Mouse (Mus musculus) forebrain, postnatal 0 days (tissue): Measurements from ENCODE around the gene Scn4a. TPM values are rescaled to one million over a fixed set of nuclear protein-coding genes. Genes with fewer than 3 reads are reported as not detected.

Experiments used
- ATAC-seq: fragments of 200-750 bp; cut with Nextera tagmentation; 2 replicates; pipeline ENCODE4 v1.8.0; 2017; ENCODE audit warnings: mild to moderate bottlenecking, moderate library complexity
- DNase-seq: peaks from one replicate; pipeline ENCODE4 v3.0.0-alpha.2; 2015
- H3K27ac ChIP-seq: fragments of 300-500 bp; sonication (generic); 2 replicates; pipeline ENCODE4 v1.5.1; 2014; ENCODE audit warnings: low read depth, mild to moderate bottlenecking, antibody characterized with exemption, low read length, moderate library complexity, mixed read lengths
- H3K27me3 ChIP-seq: fragments of 300-500 bp; sonication (generic); 2 replicates; pipeline ENCODE4 v1.6.1; 2014; ENCODE audit warnings: mild to moderate bottlenecking, low read length, mixed read lengths; ENCODE audit not compliant: insufficient read depth
- H3K36me3 ChIP-seq: fragments of 300-500 bp; sonication (generic); 2 replicates; pipeline ENCODE4 v1.6.1; 2014; ENCODE audit warnings: mild to moderate bottlenecking, moderate library complexity; ENCODE audit not compliant: insufficient read depth
- H3K4me1 ChIP-seq: fragments of 300-500 bp; sonication (generic); 2 replicates; pipeline ENCODE4 v1.6.1; 2014; ENCODE audit warnings: antibody characterized with exemption; ENCODE audit not compliant: insufficient read depth
- H3K4me2 ChIP-seq: fragments of 300-500 bp; sonication (generic); 2 replicates; pipeline ENCODE4 v1.6.1; 2014; ENCODE audit warnings: low read depth, mild to moderate bottlenecking, moderate library complexity
- H3K4me3 ChIP-seq: fragments of 300-500 bp; sonication (generic); 2 replicates; pipeline ENCODE4 v1.5.1; 2014; ENCODE audit warnings: low read depth, low read length, mixed read lengths
- H3K9ac ChIP-seq: fragments of 300-500 bp; sonication (generic); 2 replicates; pipeline ENCODE4 v1.6.1; 2014; ENCODE audit warnings: mild to moderate bottlenecking
- H3K9me3 ChIP-seq: fragments of 300-500 bp; sonication (generic); 2 replicates; pipeline ENCODE4 v1.6.1; 2016; ENCODE audit warnings: low read length
- CTCF ChIP-seq: sonication (generic); IDR thresholded peaks from 2 replicates; pipeline ENCODE4 v1.5.1; 2016; ENCODE audit warnings: antibody characterized with exemption, control low read depth, low read depth
- WGBS: fragments of 180-500 bp; shearing (Covaris S2); extraction: QIAGEN DNeasy Blood & Tissue Kit; methylation state at CpG from one replicate; pipeline ENCODE4 v1.1.7; 2014; 5-methylcytosine and 5-hydroxymethylcytosine counted together
- polyA plus RNA-seq: library from polyadenylated mRNA; unstranded; fragments of >200 nt; fragmentation: Nextera tagmentation; extraction: Ambion mirVana; gene quantifications from 2 replicates; pipeline ENCODE4 v1.2.1, GENCODE M21; 2015
- total RNA-seq: library from RNA; depleted of rRNA; stranded (reverse); fragments of >200 nt; gene quantifications from 2 replicates; pipeline ENCODE4 v1.2.3, GENCODE M21; 2014

The Scn4a gene
- total and polyA plus RNA-seq, 2 experiments from 2014 or later = 0.06 TPM; not detected in 1

DNA sequence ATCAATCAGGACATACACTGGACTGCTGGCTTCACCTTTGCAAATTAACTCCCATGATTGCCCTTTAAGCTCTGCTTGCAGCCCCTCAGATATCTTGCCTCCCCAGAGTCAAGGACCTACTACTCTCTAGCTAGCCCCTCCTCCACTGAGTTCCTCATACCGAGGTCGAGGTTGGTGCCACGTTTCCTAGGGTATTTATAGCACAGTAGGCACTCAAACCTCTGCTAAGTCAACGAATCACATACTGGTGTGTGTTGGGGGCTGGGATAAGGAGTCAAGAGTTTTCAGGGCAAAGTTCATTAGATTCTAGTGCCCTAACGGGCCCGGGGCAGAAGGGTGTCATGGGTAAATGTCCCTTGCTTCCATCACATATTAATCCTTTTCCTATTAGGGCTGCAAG is 24.0 kb downstream of the Scn4a start:
- H3K27ac ChIP-seq = no peak overlapping the region
- no peaks in the 10 kb centered on the region for H3K4me1 ChIP-seq
- H3K4me3 ChIP-seq = no peak overlapping the region
- no peak overlapping the region for H3K9ac ChIP-seq
- TF ChIP-seq CTCF = no peak
- no peaks in the 10 kb centered on the region for H3K9me3 ChIP-seq
- H3K4me2 ChIP-seq = no peak overlapping the region
- H3K27me3 ChIP-seq = no peaks in the 10 kb centered on the region
- H3K36me3 ChIP-seq = no peaks in the 10 kb centered on the region
- no peak for ATAC-seq
- 74% methylated on average over 6 of the region's 6 CpGs for WGBS
- DNase-seq = no peak

GRCm38 (mm10) chr11:106328521-106328920 is 24.6 kb downstream of the Scn4a start:
- WGBS = 67% methylated on average over 5 of the region's 5 CpGs
- DNase-seq (no peak), ATAC-seq (no peak)
- Histone ChIP-seq H3K4me3 (no peak overlapping the region), H3K27me3 (no peaks in the 10 kb centered on the region), H3K4me2 (no peak overlapping the region), H3K9me3 (no peaks in the 10 kb centered on the region), H3K36me3 (no peaks in the 10 kb centered on the region), H3K4me1 (no peaks in the 10 kb centered on the region), H3K27ac (no peak overlapping the region), H3K9ac (no peak overlapping the region)
- no peak for TF ChIP-seq CTCF

- Histone ChIP-seq H3K9ac (no peak overlapping the region), H3K27me3 (no peaks in the 10 kb centered on the region), H3K27ac (no peak overlapping the region), H3K9me3 (no peaks in the 10 kb centered on the region), H3K4me3 (no peak overlapping the region), H3K4me2 (no peak overlapping the region), H3K36me3 (no peaks in the 10 kb centered on the region), H3K4me1 (no peaks in the 10 kb centered on the region)
- no peak for TF ChIP-seq CTCF
- DNase-seq = no peak
- 90% methylated on average over 8 of the region's 8 CpGs for WGBS
- ATAC-seq = no peak
Measured at GRCm38 (mm10) chr11:106326475-106326874, 26.6 kb downstream of the Scn4a start.

DNA sequence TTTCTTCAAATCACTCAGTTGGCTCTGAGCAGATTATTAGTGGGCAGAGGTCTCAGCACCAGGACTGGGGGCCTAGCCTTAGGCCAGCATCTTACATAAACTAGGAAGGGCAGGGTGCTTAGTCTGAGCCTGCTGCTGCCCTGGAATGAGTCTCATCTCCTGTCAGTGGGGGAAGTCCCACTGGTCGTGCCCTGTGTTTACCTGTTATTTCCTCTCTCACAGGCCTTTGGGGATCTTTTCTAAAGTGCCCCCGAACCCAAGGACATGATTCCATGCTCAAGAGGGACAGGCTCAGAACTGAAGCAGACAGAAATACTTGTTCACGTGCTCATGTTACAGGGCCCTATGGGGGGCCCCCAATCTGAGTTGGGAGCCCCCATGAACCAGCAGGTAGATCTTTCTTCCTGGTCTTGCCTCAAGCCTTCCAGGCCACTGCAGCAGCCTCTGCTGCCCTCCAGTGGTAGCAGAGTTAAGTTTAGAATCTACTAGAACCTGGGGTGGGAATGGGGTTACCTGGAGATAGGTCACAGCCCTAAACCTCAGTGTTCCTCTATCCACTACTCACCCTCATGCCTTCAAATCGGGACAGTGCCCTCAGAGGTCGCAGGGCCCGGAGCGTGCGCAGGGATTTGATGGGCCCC is 27.4 kb downstream of the Scn4a start:
- no peak for ATAC-seq
- no peak overlapping the region for H3K4me2 ChIP-seq
- H3K9me3 ChIP-seq = no peaks in the 10 kb centered on the region
- H3K27ac ChIP-seq = no peak overlapping the region
- no peaks in the 10 kb centered on the region for H3K4me1 ChIP-seq
- H3K36me3 ChIP-seq = no peaks in the 10 kb centered on the region
- H3K4me3 ChIP-seq = no peak overlapping the region
- WGBS = 71% methylated on average over 8 of the region's 8 CpGs
- no peaks in the 10 kb centered on the region for H3K27me3 ChIP-seq
- peak; percentile 77 for TF ChIP-seq CTCF
- DNase-seq = peak; percentile 59
- H3K9ac ChIP-seq = no peak overlapping the region

DNA sequence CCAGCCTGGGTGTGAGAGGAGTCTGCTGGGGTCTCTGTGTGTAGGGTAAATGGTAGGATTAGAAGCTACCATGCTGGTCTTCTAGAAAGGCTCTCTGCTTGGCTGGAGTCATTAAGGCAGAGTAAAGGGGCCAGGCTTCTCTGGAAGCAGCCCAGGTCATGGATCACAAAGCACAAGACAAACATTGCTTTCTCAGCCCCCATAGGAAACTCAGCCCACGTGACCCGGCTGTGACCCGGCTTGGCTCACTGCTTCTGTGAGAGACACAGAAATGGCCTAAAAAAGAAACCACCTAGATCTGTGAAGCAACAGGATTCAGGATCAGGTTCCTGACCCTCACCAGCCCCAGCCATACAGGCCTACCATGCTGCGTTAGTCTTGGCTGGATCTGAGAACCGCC is 28.2 kb downstream of the Scn4a start:
- no peak overlapping the region for H3K27ac ChIP-seq
- TF ChIP-seq CTCF = no peak
- DNase-seq (no peak), ATAC-seq (no peak)
- WGBS = 70% methylated on average over 5 of the region's 5 CpGs
- H3K4me2 ChIP-seq = no peak overlapping the region
- no peaks in the 10 kb centered on the region for H3K4me1 ChIP-seq
- H3K27me3 ChIP-seq = no peaks in the 10 kb centered on the region
- H3K9ac ChIP-seq = no peak overlapping the region
- H3K36me3 ChIP-seq = no peaks in the 10 kb centered on the region
- H3K9me3 ChIP-seq = no peaks in the 10 kb centered on the region
- no peak overlapping the region for H3K4me3 ChIP-seq

DNA sequence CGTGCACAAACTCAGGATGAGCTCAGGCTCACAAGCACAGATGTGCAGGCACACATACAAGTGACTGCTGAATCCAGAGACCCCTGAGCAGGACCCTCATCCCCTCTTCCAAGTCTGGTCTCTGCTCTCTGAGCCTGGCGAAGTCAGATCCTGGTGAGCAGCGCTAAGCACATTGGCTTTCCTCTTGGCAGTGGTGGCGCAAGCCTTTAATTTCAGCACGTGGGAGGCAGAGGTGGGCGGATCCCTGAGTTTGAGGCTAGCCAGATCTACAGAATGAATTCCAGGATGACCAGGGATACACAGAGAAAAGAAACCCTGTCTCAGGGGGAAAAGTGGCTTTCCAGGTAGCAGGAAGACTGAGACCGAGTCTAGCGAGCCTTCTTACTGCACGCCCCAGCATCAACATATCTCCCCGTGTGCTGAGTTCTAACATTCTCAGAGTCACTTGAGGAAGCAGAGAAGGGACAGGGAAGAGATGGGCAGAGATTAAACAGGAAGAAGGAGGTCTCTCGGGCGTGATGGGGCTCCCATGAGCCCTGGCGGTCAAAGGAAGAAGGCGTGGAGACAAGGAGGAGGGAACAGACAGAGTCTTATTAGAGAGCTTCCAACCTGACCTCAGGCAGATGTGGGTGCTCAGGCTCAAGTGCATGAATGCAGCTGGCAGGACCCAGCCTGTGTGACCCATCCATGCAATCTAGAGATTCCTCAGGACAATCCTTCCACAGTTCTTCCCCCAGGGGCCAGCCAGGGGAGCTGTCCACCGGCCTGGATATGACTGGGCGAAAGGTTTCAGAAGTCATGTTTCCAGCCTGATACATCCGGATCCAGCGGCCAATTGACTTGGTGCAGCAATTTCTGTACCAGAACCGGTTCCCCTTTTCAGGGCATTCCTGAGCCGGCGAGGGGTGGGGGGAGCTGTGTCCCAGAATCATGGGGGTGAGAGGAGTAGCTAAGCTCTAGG is 34.4 kb downstream of the Scn4a start:
- WGBS = 76% methylated on average over 21 of the region's 21 CpGs
- Histone ChIP-seq H3K9ac (no peak overlapping the region), H3K27me3 (no peaks in the 10 kb centered on the region), H3K27ac (no peak overlapping the region), H3K9me3 (no peaks in the 10 kb centered on the region), H3K4me1 (no peaks in the 10 kb centered on the region), H3K4me3 (no peak overlapping the region), H3K36me3 (no peaks in the 10 kb centered on the region), H3K4me2 (no peak overlapping the region)
- no peak for TF ChIP-seq CTCF
- ATAC-seq (no peak), DNase-seq (no peak)

DNA sequence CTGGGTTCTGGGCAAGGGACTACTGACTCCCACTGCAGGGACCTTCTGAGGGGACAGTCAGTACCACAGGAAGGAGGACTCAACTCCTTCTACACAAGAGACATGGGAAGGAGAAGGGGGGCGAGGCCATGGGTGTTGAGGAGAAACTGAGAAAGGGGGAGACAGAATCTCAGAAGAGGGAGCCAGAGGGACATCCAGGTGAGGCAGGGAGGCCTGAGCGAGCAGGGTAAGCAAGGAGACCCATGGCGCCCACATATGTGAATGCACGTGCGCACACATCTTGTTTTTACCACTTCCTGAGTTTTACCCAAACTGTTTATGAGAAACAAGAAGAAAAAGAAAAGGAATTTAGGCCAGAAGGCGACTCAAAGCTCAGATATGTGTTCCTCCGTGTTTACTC is 35.3 kb downstream of the Scn4a start:
- Histone ChIP-seq H3K27me3 (no peaks in the 10 kb centered on the region), H3K4me3 (no peak overlapping the region), H3K4me1 (no peaks in the 10 kb centered on the region), H3K9ac (no peak overlapping the region), H3K27ac (no peak overlapping the region), H3K9me3 (no peaks in the 10 kb centered on the region), H3K4me2 (no peak overlapping the region), H3K36me3 (no peaks in the 10 kb centered on the region)
- no peak for TF ChIP-seq CTCF
- WGBS = 85% methylated on average over 7 of the region's 7 CpGs
- DNase-seq (no peak), ATAC-seq (no peak)
